Mouse (Mus musculus): ENCODE measurements around the gene Tmem101. TPM values are rescaled to one million over a fixed set of nuclear protein-coding genes. Genes with fewer than 3 reads are reported as not detected.

The Tmem101 gene
- polyA plus RNA-seq (2014; fragmentation: Nextera tagmentation; extraction: Ambion mirVana) = 31.2 and 36.3 TPM in 2 replicates

- Histone ChIP-seq H3K27ac (ENCODE audit: low read depth, low read length) (0 out of 2 replicates have a peak within 1 kb of the TSS, but pooled peaks have one; percentile 62), H3K27me3 (ENCODE audit: control insufficient read depth, insufficient read depth, low read length) (no peaks in the 10 kb centered on the region), H3K9ac (ENCODE audit: low read depth, low read length) (peak within 1 kb of the TSS; percentile 84), H3K4me1 (ENCODE audit: control insufficient read depth, insufficient read depth, low read length) (peaks cover 4% of the 10 kb centered on the region; the same call in 1 of the 2 replicates), H3K4me3 (ENCODE audit: low read depth, low read length) (peak within 1 kb of the TSS; percentile 91), H3K36me3 (ENCODE audit: control insufficient read depth, insufficient read depth, low read length) (no peaks in the 10 kb centered on the region), H3K9me3 (replicated peaks; ENCODE audit: control insufficient read depth, low read length) (no peaks in the 10 kb centered on the region), H3K4me2 (peak within 1 kb of the TSS; percentile 96)
- under 1% methylated on average over 37 of the region's 37 CpGs for WGBS (ENCODE audit: insufficient replicate concordance)
- peak; percentile 69 for ATAC-seq (replicated peaks; ENCODE audit: insufficient number of reproducible peaks, low FRiP score, low TSS enrichment)
Observed at GRCm38 (mm10) chr11:102156039-102156785, at the start of gene Tmem101. TSS of gene Tmem101 (minus strand) at chr11:102156404.

- ATAC-seq (replicated peaks; ENCODE audit: insufficient number of reproducible peaks, low FRiP score, low TSS enrichment) = no peak
- no peaks in the 10 kb centered on the region for H3K27me3 ChIP-seq (ENCODE audit: control insufficient read depth, insufficient read depth, low read length)
- no peak overlapping the region for H3K9ac ChIP-seq (ENCODE audit: low read depth, low read length)
- no peaks in the 10 kb centered on the region for H3K9me3 ChIP-seq (replicated peaks; ENCODE audit: control insufficient read depth, low read length)
- peaks cover 21% of the 10 kb centered on the region for H3K4me1 ChIP-seq (ENCODE audit: control insufficient read depth, insufficient read depth, low read length)
- H3K4me2 ChIP-seq = no peak overlapping the region
- H3K36me3 ChIP-seq (ENCODE audit: control insufficient read depth, insufficient read depth, low read length) = peaks cover 48% of the 10 kb centered on the region
- 77% methylated on average over 12 of the region's 12 CpGs for WGBS (ENCODE audit: insufficient replicate concordance)
- no peak overlapping the region for H3K4me3 ChIP-seq (ENCODE audit: low read depth, low read length)
- no peak overlapping the region for H3K27ac ChIP-seq (ENCODE audit: low read depth, low read length)
Observed at GRCm38 (mm10) chr11:102201408-102201821, 45.2 kb upstream of the Tmem101 start.

DNA sequence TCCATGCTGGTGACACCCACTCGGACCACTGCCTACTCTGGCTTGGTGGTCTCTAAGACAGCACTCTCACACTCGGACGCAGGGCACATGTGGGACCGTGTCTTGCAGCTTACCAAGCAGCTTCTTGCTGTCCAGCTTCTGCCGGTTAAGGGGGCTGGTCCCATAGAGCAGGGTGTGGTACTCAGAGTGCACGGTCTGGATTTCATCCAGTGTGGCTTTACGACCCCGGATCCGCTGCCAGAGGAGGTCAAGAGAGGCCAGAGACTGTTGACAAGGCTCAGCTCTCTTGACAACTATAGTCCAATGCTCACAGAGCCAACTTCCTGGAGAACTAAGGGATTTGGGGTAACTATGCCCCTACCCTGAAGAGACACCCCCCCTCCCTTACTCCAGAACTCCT lies 43.7 kb upstream of the Tmem101 start:
- Histone ChIP-seq H3K27ac (ENCODE audit: low read depth, low read length) (no peak overlapping the region), H3K36me3 (ENCODE audit: control insufficient read depth, insufficient read depth, low read length) (peaks cover 45% of the 10 kb centered on the region), H3K4me1 (ENCODE audit: control insufficient read depth, insufficient read depth, low read length) (peaks cover 9% of the 10 kb centered on the region), H3K4me2 (no peak overlapping the region), H3K27me3 (ENCODE audit: control insufficient read depth, insufficient read depth, low read length) (no peaks in the 10 kb centered on the region), H3K9me3 (replicated peaks; ENCODE audit: control insufficient read depth, low read length) (no peaks in the 10 kb centered on the region), H3K4me3 (ENCODE audit: low read depth, low read length) (no peak overlapping the region), H3K9ac (ENCODE audit: low read depth, low read length) (no peak overlapping the region)
- no peak; the same call in 1 of the 2 replicates for ATAC-seq (replicated peaks; ENCODE audit: insufficient number of reproducible peaks, low FRiP score, low TSS enrichment)
- WGBS (ENCODE audit: insufficient replicate concordance) = 64% methylated on average over 9 of the region's 9 CpGs

DNA sequence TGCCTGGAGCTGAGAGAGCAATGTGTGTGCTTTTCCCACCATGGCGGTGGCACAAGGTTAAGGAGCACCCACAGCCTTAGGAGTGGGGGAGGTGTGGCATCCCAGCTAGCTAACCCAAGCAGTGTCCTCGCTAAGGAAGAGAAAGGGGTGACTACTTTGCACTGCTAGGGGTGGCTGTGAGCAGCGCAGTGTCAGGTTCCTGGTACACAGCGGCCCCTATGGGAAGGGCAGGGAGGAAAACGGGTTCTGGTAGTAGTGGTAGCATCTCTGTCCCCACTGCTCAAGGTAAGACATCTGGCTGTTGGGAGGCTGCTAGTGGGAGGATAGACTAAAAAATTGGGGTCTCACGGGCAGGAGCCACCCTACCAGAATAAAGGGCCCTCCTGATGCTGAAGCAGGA lies 42.0 kb upstream of the Tmem101 start:
- Histone ChIP-seq H3K36me3 (ENCODE audit: control insufficient read depth, insufficient read depth, low read length) (peaks cover 43% of the 10 kb centered on the region), H3K27ac (ENCODE audit: low read depth, low read length) (no peak overlapping the region), H3K4me1 (ENCODE audit: control insufficient read depth, insufficient read depth, low read length) (no peaks in the 10 kb centered on the region), H3K27me3 (ENCODE audit: control insufficient read depth, insufficient read depth, low read length) (no peaks in the 10 kb centered on the region), H3K9me3 (replicated peaks; ENCODE audit: control insufficient read depth, low read length) (no peaks in the 10 kb centered on the region), H3K4me2 (no peak overlapping the region), H3K9ac (ENCODE audit: low read depth, low read length) (no peak overlapping the region), H3K4me3 (ENCODE audit: low read depth, low read length) (no peak overlapping the region)
- ATAC-seq (replicated peaks; ENCODE audit: insufficient number of reproducible peaks, low FRiP score, low TSS enrichment) = no peak
- WGBS (ENCODE audit: insufficient replicate concordance) = 74% methylated on average over 6 of the region's 6 CpGs

- ATAC-seq (replicated peaks; ENCODE audit: insufficient number of reproducible peaks, low FRiP score, low TSS enrichment) = no peak
- peaks cover 38% of the 10 kb centered on the region for H3K36me3 ChIP-seq (ENCODE audit: control insufficient read depth, insufficient read depth, low read length)
- no peaks in the 10 kb centered on the region; the same call in 1 of the 2 replicates for H3K4me1 ChIP-seq (ENCODE audit: control insufficient read depth, insufficient read depth, low read length)
- H3K9ac ChIP-seq (ENCODE audit: low read depth, low read length) = 0 out of 2 replicates have a peak overlapping the region, but pooled peaks have one; percentile 35
- no peaks in the 10 kb centered on the region for H3K9me3 ChIP-seq (replicated peaks; ENCODE audit: control insufficient read depth, low read length)
- H3K27ac ChIP-seq (ENCODE audit: low read depth, low read length) = no peak overlapping the region
- H3K4me3 ChIP-seq (ENCODE audit: low read depth, low read length) = no peak overlapping the region
- WGBS (ENCODE audit: insufficient replicate concordance) = 65% methylated on average over 21 of the region's 21 CpGs
- no peak overlapping the region for H3K4me2 ChIP-seq
- H3K27me3 ChIP-seq (ENCODE audit: control insufficient read depth, insufficient read depth, low read length) = no peaks in the 10 kb centered on the region
Observed at GRCm38 (mm10) chr11:102196018-102196797, 40.0 kb upstream of the Tmem101 start.

GRCm38 (mm10) chr11:102193657-102194440 lies 37.6 kb upstream of the Tmem101 start:
- Histone ChIP-seq H3K27ac (ENCODE audit: low read depth, low read length) (no peak overlapping the region), H3K4me3 (ENCODE audit: low read depth, low read length) (no peak overlapping the region), H3K4me1 (ENCODE audit: control insufficient read depth, insufficient read depth, low read length) (peaks cover 11% of the 10 kb centered on the region), H3K36me3 (ENCODE audit: control insufficient read depth, insufficient read depth, low read length) (peaks cover 21% of the 10 kb centered on the region), H3K9ac (ENCODE audit: low read depth, low read length) (no peak overlapping the region), H3K9me3 (replicated peaks; ENCODE audit: control insufficient read depth, low read length) (no peaks in the 10 kb centered on the region), H3K27me3 (ENCODE audit: control insufficient read depth, insufficient read depth, low read length) (no peaks in the 10 kb centered on the region), H3K4me2 (no peak overlapping the region)
- 80% methylated on average over 9 of the region's 9 CpGs for WGBS (ENCODE audit: insufficient replicate concordance)
- ATAC-seq (replicated peaks; ENCODE audit: insufficient number of reproducible peaks, low FRiP score, low TSS enrichment) = no peak

GRCm38 (mm10) chr11:102190848-102191247 lies 34.6 kb upstream of the Tmem101 start:
- no peak overlapping the region for H3K4me3 ChIP-seq (ENCODE audit: low read depth, low read length)
- ATAC-seq (replicated peaks; ENCODE audit: insufficient number of reproducible peaks, low FRiP score, low TSS enrichment) = no peak
- H3K9ac ChIP-seq (ENCODE audit: low read depth, low read length) = peak overlapping the region; percentile 30; the same call in 1 of the 2 replicates
- H3K36me3 ChIP-seq (ENCODE audit: control insufficient read depth, insufficient read depth, low read length) = peaks cover 7% of the 10 kb centered on the region; the same call in 1 of the 2 replicates
- 0 out of 2 replicates have a peak overlapping the region, but pooled peaks have one; percentile 12 for H3K27ac ChIP-seq (ENCODE audit: low read depth, low read length)
- 50% methylated on average over 4 of the region's 4 CpGs for WGBS (ENCODE audit: insufficient replicate concordance)
- peaks cover 11% of the 10 kb centered on the region for H3K4me1 ChIP-seq (ENCODE audit: control insufficient read depth, insufficient read depth, low read length)
- peak overlapping the region; percentile 76; the same call in 1 of the 2 replicates for H3K4me2 ChIP-seq
- no peaks in the 10 kb centered on the region for H3K27me3 ChIP-seq (ENCODE audit: control insufficient read depth, insufficient read depth, low read length)
- no peaks in the 10 kb centered on the region for H3K9me3 ChIP-seq (replicated peaks; ENCODE audit: control insufficient read depth, low read length)
